Mouse (Mus musculus) right cerebral cortex, postnatal 10 days (tissue): ENCODE results near the gene Tmem88.

ENCODE experiments used
- DNase-seq, 2 experiments: peaks; one replicate each; pipeline ENCODE4 v3.0.0; 2021; ENCODE audit warnings: low spot score in 2 of 2

Gene Tmem88

GRCm38 (mm10) chr11:69382478-69383105 is 15.4 kb downstream of the Tmem88 start:
- DNase-seq: no peak

GRCm38 (mm10) chr11:69381356-69381755 is 16.7 kb downstream of the Tmem88 start:
- no peak for DNase-seq

GRCm38 (mm10) chr11:69379600-69379999 is 18.4 kb downstream of the Tmem88 start:
- DNase-seq: no peak

- no peak for DNase-seq
Measured at GRCm38 (mm10) chr11:69377766-69378165, 20.3 kb downstream of the Tmem88 start.

GRCm38 (mm10) chr11:69375646-69376045 is 22.4 kb downstream of the Tmem88 start:
- DNase-seq: no peak

- DNase-seq: no peak
Measured at GRCm38 (mm10) chr11:69373223-69373965, 24.6 kb downstream of the Tmem88 start.

- no peak for DNase-seq
Measured at GRCm38 (mm10) chr11:69372780-69373170, 25.3 kb downstream of the Tmem88 start.

- peak; percentile 80 to 84 for DNase-seq
Measured at GRCm38 (mm10) chr11:69372056-69372779, 25.8 kb downstream of the Tmem88 start.

- DNase-seq: peak in 1 of 2 experiments; percentile 51
Measured at GRCm38 (mm10) chr11:69371601-69372000, 26.4 kb downstream of the Tmem88 start.

GRCm38 (mm10) chr11:69370817-69371215 is 27.2 kb downstream of the Tmem88 start:
- DNase-seq: no peak

GRCm38 (mm10) chr11:69369990-69370816 is 27.8 kb downstream of the Tmem88 start:
- DNase-seq: no peak

GRCm38 (mm10) chr11:69369215-69369989 is 28.6 kb downstream of the Tmem88 start, which contains the start of gene Chd3:
Gene Chd3 (minus strand): TSS chr11:69369406.
- no peak for DNase-seq

- peak in 1 of 2 experiments; percentile 60 for DNase-seq
Measured at GRCm38 (mm10) chr11:69368356-69369214, 29.4 kb downstream of the Tmem88 start.

- peak; percentile 50 to 72 for DNase-seq
Measured at GRCm38 (mm10) chr11:69367616-69368355, 30.2 kb downstream of the Tmem88 start.

GRCm38 (mm10) chr11:69366855-69367615 is 31.0 kb downstream of the Tmem88 start:
- DNase-seq: peak; percentile 41 to 59

GRCm38 (mm10) chr11:69366157-69366854 is 31.7 kb downstream of the Tmem88 start:
- peak; percentile 98 for DNase-seq

- DNase-seq: no peak
Measured at GRCm38 (mm10) chr11:69365722-69366121, 32.3 kb downstream of the Tmem88 start.

GRCm38 (mm10) chr11:69364910-69365309 is 33.1 kb downstream of the Tmem88 start:
- DNase-seq: peak; percentile 96 to 97
